Mouse (Mus musculus) ES-CJ7 (cell line): ENCODE measurements at regions not wholly inside any gene's neighbourhood (a gene's known extent, or its start where the extent isn't known, plus 50 kb on each side); places are given as distances from the start of the nearest gene placed in this dataset.

ENCODE experiments used
- DNase-seq: peaks from one replicate; pipeline ENCODE4 v3.0.0; 2011; ENCODE audit warnings: low read depth, low spot score

DNA sequence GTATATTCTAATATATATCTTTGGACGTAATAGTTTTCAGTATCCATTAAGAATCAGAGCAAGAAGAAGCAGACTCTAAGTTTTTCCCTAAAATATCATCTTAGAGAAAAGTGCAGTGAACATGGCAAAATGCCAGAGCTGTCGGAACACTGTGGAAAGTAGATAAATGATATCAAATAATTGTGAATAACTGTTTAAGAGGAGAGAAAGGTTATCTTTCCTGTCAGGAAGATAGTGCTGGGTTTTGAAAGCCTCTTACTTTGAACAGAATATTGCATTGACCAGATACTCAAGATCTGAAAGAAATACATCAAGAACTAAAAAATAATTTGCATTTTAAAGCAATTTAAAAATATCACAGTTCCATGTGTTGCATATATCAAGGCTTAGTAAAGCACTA, 1549.2 kb downstream of the Pcdh18 start:
- no peak for DNase-seq

DNA sequence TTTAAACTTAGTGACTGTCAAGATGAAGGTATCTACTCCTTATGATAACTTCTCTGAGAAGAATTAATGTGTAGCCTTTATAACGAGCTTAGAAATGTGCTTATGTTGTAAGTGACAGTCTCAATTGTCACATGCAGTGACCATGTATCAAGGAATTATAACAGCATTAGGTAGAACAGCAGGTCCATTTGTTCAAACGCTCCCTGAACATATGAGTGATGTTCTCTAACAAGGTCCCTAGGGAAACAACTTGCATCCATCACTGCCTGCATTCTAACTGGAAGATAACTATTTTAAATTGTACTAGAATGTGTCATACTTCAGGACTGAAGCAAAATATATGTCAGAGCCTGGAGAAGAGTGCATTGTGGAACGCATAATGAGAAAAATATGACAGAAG, 1562.8 kb downstream of the Pcdh18 start:
- DNase-seq, result no peak

GRCm38 (mm10) chr3:48144885-48145284, 1612.2 kb downstream of the Pcdh18 start:
- DNase-seq, result no peak

GRCm38 (mm10) chr3:48134938-48135337, 1622.2 kb downstream of the Pcdh18 start:
- DNase-seq, result no peak

GRCm38 (mm10) chr3:48124263-48124662, 1632.9 kb downstream of the Pcdh18 start:
- peak; percentile 61 for DNase-seq

DNA sequence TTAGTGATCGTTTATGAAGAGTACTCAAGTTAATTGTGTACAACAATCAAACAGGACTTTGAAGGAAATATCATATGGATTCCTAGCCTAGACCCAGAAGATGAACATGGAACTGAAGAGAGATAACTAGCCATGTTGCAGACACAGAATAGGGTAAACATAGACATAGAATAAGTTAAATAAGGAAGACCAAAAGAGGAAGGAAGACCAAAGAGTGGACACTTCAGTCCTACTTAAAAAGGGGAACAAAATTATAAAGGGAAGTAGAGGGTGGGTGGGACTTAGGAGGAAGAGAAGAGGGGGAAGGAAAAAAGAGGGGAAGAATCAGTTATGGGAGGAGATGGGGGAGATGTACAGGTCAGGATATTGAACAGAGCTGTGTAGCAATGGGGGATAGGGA, 1652.8 kb upstream of the Pabpc4l start:
- DNase-seq, result no peak

DNA sequence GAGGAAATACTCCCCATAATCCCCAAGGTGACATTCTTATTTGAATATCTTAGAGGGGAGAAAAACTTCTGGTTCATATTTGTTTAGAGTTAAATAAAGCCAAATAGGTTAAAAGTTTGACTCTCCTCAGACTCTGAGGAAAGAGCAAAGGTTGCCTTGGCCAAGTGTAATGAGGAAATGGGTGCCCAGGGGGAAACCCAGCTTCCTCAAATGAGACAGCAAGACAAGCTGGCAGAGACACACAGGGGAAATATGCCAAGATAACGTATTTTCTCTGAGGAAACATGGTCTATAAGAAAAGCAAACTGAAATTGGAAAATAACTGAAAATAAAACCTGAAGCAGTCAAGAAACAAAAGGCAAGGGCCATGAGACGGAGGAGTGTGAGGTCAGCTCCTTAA, 1632.6 kb upstream of the Pabpc4l start:
- DNase-seq, result no peak

DNA sequence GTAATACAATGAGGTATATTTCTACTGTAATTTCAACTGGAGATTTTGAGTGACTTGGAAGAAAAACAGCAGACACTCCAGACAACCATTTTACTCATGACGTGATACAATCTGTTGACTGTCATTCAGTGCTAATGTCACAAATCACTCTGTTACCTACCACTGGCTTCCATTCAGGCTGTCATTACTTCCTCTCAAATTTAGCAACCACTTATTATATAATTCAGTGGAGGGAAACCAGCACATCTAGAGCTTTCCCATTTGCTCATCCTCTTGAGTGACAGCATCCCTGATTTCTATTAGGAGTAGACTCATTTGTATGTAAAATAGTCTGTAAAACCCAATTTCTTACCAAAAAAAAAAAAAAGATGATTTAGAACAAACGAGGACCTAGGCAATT, 1627.3 kb upstream of the Pabpc4l start:
- DNase-seq, result no peak

- DNase-seq, result peak; percentile 79
Measured at GRCm38 (mm10) chr3:48068628-48069027, 1620.6 kb upstream of the Pabpc4l start.
